Mouse (Mus musculus) kidney, embryonic 14.5 days (tissue): ENCODE measurements at regions not wholly inside any gene's neighbourhood (a gene's known extent, or its start where the extent isn't known, plus 50 kb on each side); places are given as distances from the start of the nearest gene placed in this dataset.

ENCODE experiments used
- ATAC-seq: fragments of 200-750 bp; cut with Nextera tagmentation; 2 replicates; pipeline ENCODE4 v1.8.0; 2017; ENCODE audit warnings: moderate number of reproducible peaks, mild to moderate bottlenecking, moderate TSS enrichment, moderate library complexity; ENCODE audit not compliant: low FRiP score, low TSS enrichment
- H3K27ac ChIP-seq: fragments of 300-500 bp; sonication (generic); 2 replicates; pipeline ENCODE4 v1.5.1; 2014; ENCODE audit warnings: low read depth, mild to moderate bottlenecking, low read length, moderate library complexity, mixed read lengths
- H3K27me3 ChIP-seq: fragments of 300-500 bp; sonication (generic); 2 replicates; pipeline ENCODE4 v1.6.1; 2014; ENCODE audit warnings: mild to moderate bottlenecking, low read length; ENCODE audit not compliant: control insufficient read depth, insufficient read depth
- H3K36me3 ChIP-seq: fragments of 300-500 bp; sonication (generic); 2 replicates; pipeline ENCODE4 v1.6.1; 2014; ENCODE audit warnings: low read length, mixed read lengths; ENCODE audit not compliant: control insufficient read depth, insufficient read depth
- H3K4me1 ChIP-seq: fragments of 300-500 bp; sonication (generic); 2 replicates; pipeline ENCODE4 v1.6.1; 2014; ENCODE audit warnings: low read length, mixed read lengths; ENCODE audit not compliant: control insufficient read depth, insufficient read depth
- H3K4me2 ChIP-seq: fragments of 300-500 bp; sonication (generic); replicated peaks from 2 replicates; pipeline ENCODE4 v1.6.1; 2014; ENCODE audit warnings: low read depth, mild to moderate bottlenecking, low read length
- H3K4me3 ChIP-seq: fragments of 300-500 bp; sonication (generic); 2 replicates; pipeline ENCODE4 v1.5.1; 2014; ENCODE audit warnings: mild to moderate bottlenecking, low read length
- H3K9ac ChIP-seq: fragments of 300-500 bp; sonication (generic); 2 replicates; pipeline ENCODE4 v1.6.1; 2014; ENCODE audit warnings: low read depth, mild to moderate bottlenecking, low read length, moderate library complexity
- H3K9me3 ChIP-seq: fragments of 300-500 bp; sonication (generic); 2 replicates; pipeline ENCODE4 v1.6.1; 2016; ENCODE audit warnings: low read length; ENCODE audit not compliant: control insufficient read depth
- WGBS: fragments of 180-500 bp; shearing (Covaris S2); extraction: QIAGEN DNeasy Blood & Tissue Kit; methylation state at CpG from one replicate; pipeline ENCODE4 v1.1.7; 2014; 5-methylcytosine and 5-hydroxymethylcytosine counted together

- no peak for ATAC-seq
- no peak overlapping the region for H3K9ac ChIP-seq
- H3K27me3 ChIP-seq = no peaks in the 10 kb centered on the region; the same call in 1 of the 2 replicates
- no peaks in the 10 kb centered on the region for H3K9me3 ChIP-seq
- H3K4me3 ChIP-seq = no peak overlapping the region
- WGBS = 81% methylated on average over 6 of the region's 6 CpGs
- no peaks in the 10 kb centered on the region for H3K36me3 ChIP-seq
- H3K4me1 ChIP-seq = 0 out of 2 replicates have a peak, but pooled peaks cover 3% of the 10 kb centered on the region
- H3K4me2 ChIP-seq = no peak overlapping the region
- H3K27ac ChIP-seq = no peak overlapping the region
Observed at GRCm38 (mm10) chr13:112048327-112048726, 239.5 kb upstream of the Map3k1 start.

GRCm38 (mm10) chr13:112050892-112051291 lies 237.4 kb upstream of the Ankrd55 start:
- no peak for ATAC-seq
- Histone ChIP-seq H3K27me3 (no peaks in the 10 kb centered on the region; the same call in 1 of the 2 replicates), H3K4me2 (no peak overlapping the region), H3K9ac (no peak overlapping the region), H3K27ac (no peak overlapping the region), H3K4me1 (no peaks in the 10 kb centered on the region), H3K36me3 (no peaks in the 10 kb centered on the region), H3K4me3 (no peak overlapping the region), H3K9me3 (no peaks in the 10 kb centered on the region)
- 90% methylated on average over 11 of the region's 11 CpGs for WGBS

- Histone ChIP-seq H3K4me1 (no peaks in the 10 kb centered on the region), H3K4me3 (no peak overlapping the region), H3K27me3 (no peaks in the 10 kb centered on the region; the same call in 1 of the 2 replicates), H3K4me2 (no peak overlapping the region), H3K9me3 (no peaks in the 10 kb centered on the region), H3K36me3 (no peaks in the 10 kb centered on the region), H3K27ac (no peak overlapping the region), H3K9ac (no peak overlapping the region)
- ATAC-seq = no peak
- 83% methylated on average over 3 of the region's 3 CpGs for WGBS
Observed at GRCm38 (mm10) chr13:112052011-112052410, 236.2 kb upstream of the Ankrd55 start.

GRCm38 (mm10) chr13:112052456-112052855 lies 235.8 kb upstream of the Ankrd55 start:
- H3K4me2 ChIP-seq = no peak overlapping the region
- ATAC-seq = no peak
- H3K9ac ChIP-seq = no peak overlapping the region
- H3K4me1 ChIP-seq = no peaks in the 10 kb centered on the region
- H3K27ac ChIP-seq = no peak overlapping the region
- H3K27me3 ChIP-seq = no peaks in the 10 kb centered on the region; the same call in 1 of the 2 replicates
- H3K4me3 ChIP-seq = no peak overlapping the region
- no peaks in the 10 kb centered on the region for H3K9me3 ChIP-seq
- WGBS = 72% methylated on average over 3 of the region's 3 CpGs
- H3K36me3 ChIP-seq = no peaks in the 10 kb centered on the region

GRCm38 (mm10) chr13:112054879-112055371 lies 233.3 kb upstream of the Ankrd55 start:
- no peak overlapping the region for H3K27ac ChIP-seq
- no peak overlapping the region for H3K9ac ChIP-seq
- H3K9me3 ChIP-seq = no peaks in the 10 kb centered on the region
- 76% methylated on average over 6 of the region's 6 CpGs for WGBS
- H3K4me3 ChIP-seq = no peak overlapping the region
- no peak for ATAC-seq
- H3K27me3 ChIP-seq = no peaks in the 10 kb centered on the region; the same call in 1 of the 2 replicates
- no peak overlapping the region for H3K4me2 ChIP-seq
- H3K36me3 ChIP-seq = no peaks in the 10 kb centered on the region
- no peaks in the 10 kb centered on the region for H3K4me1 ChIP-seq

- no peak for ATAC-seq
- Histone ChIP-seq H3K9me3 (no peaks in the 10 kb centered on the region), H3K9ac (no peak overlapping the region), H3K4me2 (no peak overlapping the region), H3K27ac (no peak overlapping the region), H3K4me1 (peaks cover 3% of the 10 kb centered on the region; the same call in 1 of the 2 replicates), H3K36me3 (no peaks in the 10 kb centered on the region), H3K4me3 (no peak overlapping the region), H3K27me3 (no peaks in the 10 kb centered on the region; the same call in 1 of the 2 replicates)
- WGBS = 79% methylated on average over 11 of the region's 11 CpGs
Observed at GRCm38 (mm10) chr13:112058218-112058617, 230.0 kb upstream of the Ankrd55 start.

- H3K27ac ChIP-seq = no peak overlapping the region
- H3K9ac ChIP-seq = no peak overlapping the region
- H3K4me3 ChIP-seq = no peak overlapping the region
- H3K4me2 ChIP-seq = no peak overlapping the region
- H3K36me3 ChIP-seq = no peaks in the 10 kb centered on the region
- WGBS = 89% methylated on average over 6 of the region's 6 CpGs
- H3K4me1 ChIP-seq = peaks cover 9% of the 10 kb centered on the region
- no peaks in the 10 kb centered on the region for H3K27me3 ChIP-seq
- ATAC-seq = no peak
- no peaks in the 10 kb centered on the region for H3K9me3 ChIP-seq
Observed at GRCm38 (mm10) chr13:112058771-112059170, 229.5 kb upstream of the Ankrd55 start.

- H3K4me2 ChIP-seq = no peak overlapping the region
- 82% methylated on average over 8 of the region's 8 CpGs for WGBS
Observed at GRCm38 (mm10) chr13:112062024-112062423, 226.2 kb upstream of the Ankrd55 start.

GRCm38 (mm10) chr13:112063409-112064111 lies 224.7 kb upstream of the Ankrd55 start:
- Histone ChIP-seq H3K4me3 (no peak overlapping the region), H3K27me3 (no peaks in the 10 kb centered on the region), H3K27ac (no peak overlapping the region; the same call in 1 of the 2 replicates), H3K9me3 (no peaks in the 10 kb centered on the region), H3K9ac (no peak overlapping the region), H3K4me2 (no peak overlapping the region), H3K36me3 (no peaks in the 10 kb centered on the region), H3K4me1 (peaks cover 16% of the 10 kb centered on the region)
- no peak; the same call in 1 of the 2 replicates for ATAC-seq
- WGBS = 33% methylated on average over 11 of the region's 11 CpGs

More at GRCm38 (mm10) chr13:112062024-112062423, 226.2 kb upstream of the Ankrd55 start:
- Histone ChIP-seq H3K4me1 (peaks cover 15% of the 10 kb centered on the region), H3K4me3 (no peak overlapping the region), H3K36me3 (no peaks in the 10 kb centered on the region), H3K9me3 (no peaks in the 10 kb centered on the region), H3K27ac (no peak overlapping the region), H3K27me3 (no peaks in the 10 kb centered on the region), H3K9ac (no peak overlapping the region)
- ATAC-seq = peak; percentile 17; the same call in 1 of the 2 replicates
